Mouse (Mus musculus): Measurements from ENCODE around the gene Ascl4. TPM values are rescaled to one million over a fixed set of nuclear protein-coding genes. Genes with fewer than 3 reads are reported as not detected.

Ascl4 gene
- polyA plus RNA-seq, 1 experiment from 2014 or later = 1.3 TPM

DNA sequence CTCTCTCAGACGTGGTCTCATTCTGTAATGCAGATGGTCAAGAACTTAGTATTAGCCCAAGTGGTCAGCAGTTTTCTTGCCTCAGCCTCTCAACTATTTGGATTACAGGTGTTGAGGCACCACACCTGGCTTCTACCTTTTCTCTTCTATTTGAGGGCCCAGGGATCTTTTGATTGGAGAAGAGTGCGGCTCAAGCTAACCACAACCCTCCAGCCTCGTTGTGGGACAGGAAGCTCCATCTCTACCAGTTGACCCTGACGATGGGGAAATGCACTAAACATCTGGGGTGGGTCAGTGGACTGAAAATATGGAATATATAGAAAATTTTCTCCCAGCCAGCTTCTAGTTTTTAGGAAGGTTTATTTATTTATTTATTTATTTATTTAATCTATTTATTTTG is 64.9 kb downstream of the Ascl4 start:
- Histone ChIP-seq H3K27me3 (ENCODE audit: control insufficient read depth, insufficient read depth, low read length) (no peaks in the 10 kb centered on the region), H3K27ac (ENCODE audit: low read depth, low read length) (no peak overlapping the region), H3K9me3 (ENCODE audit: control insufficient read depth, low read length) (no peaks in the 10 kb centered on the region), H3K4me3 (ENCODE audit: low read length) (no peak overlapping the region), H3K4me1 (ENCODE audit: control insufficient read depth, insufficient read depth, low read length) (no peaks in the 10 kb centered on the region), H3K4me2 (replicated peaks; ENCODE audit: low read depth, low read length) (no peak overlapping the region), H3K9ac (ENCODE audit: low read depth, low read length) (no peak overlapping the region), H3K36me3 (ENCODE audit: control insufficient read depth, insufficient read depth, low read length) (no peaks in the 10 kb centered on the region)
- ATAC-seq (ENCODE audit: low FRiP score, low TSS enrichment) = no peak
- WGBS = 84% methylated on average over 4 of the region's 4 CpGs

DNA sequence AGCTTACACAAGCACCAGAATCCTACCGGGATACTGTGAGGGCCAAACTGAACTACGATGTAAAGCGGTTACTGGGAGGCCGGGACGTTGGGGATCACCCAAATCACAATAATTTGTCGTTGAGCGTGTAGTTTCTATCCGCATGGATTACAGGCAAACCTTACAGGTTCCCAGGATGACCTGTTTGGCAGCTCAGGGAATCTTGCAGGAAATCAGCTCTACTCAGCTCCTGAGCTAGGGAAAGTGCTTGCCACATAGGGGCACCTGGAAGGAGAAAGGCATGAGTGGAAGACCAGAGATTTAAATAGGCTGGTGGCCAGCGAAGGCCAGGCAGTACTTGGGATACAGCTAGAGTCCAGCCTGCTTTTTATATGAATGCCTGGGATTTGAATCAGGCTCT is 66.4 kb downstream of the Ascl4 start:
- H3K9me3 ChIP-seq (ENCODE audit: control insufficient read depth, low read length) = no peaks in the 10 kb centered on the region
- 91% methylated on average over 9 of the region's 9 CpGs for WGBS
- no peaks in the 10 kb centered on the region for H3K36me3 ChIP-seq (ENCODE audit: control insufficient read depth, insufficient read depth, low read length)

DNA sequence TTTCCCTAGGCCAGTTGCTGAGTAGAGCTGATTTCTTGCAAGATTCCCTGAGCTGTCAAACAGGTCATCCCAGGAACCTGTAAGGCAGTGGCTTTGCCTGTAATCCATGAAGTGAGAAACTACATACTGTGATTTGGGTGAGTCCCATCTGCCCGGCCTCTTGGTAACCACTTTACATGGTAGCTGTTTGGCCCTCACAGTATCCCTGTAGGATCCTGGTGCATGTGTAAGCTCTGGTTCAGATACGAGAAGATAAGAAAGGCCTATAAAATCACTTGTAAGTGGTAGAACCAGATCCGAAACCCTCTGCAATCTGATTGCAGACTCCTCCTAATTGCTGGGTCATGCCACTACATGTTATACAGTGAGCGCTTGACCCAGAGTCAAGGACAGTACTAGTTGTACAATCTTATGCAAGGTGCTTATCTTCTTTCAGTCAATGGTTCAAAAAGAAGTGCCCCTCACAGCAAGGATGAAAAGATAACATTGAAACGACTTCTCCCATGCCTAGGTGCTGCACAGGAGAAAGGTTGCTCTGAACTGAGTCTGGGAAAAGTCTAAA is 67.1 kb downstream of the Ascl4 start:
- no peaks in the 10 kb centered on the region for H3K27me3 ChIP-seq (ENCODE audit: control insufficient read depth, insufficient read depth, low read length)
- ATAC-seq (ENCODE audit: low FRiP score, low TSS enrichment) = no peak
- no peak overlapping the region for H3K4me3 ChIP-seq (ENCODE audit: low read length)
- H3K9ac ChIP-seq (ENCODE audit: low read depth, low read length) = no peak overlapping the region
- no peaks in the 10 kb centered on the region for H3K4me1 ChIP-seq (ENCODE audit: control insufficient read depth, insufficient read depth, low read length)
- H3K36me3 ChIP-seq (ENCODE audit: control insufficient read depth, insufficient read depth, low read length) = no peaks in the 10 kb centered on the region
- no peak overlapping the region for H3K4me2 ChIP-seq (replicated peaks; ENCODE audit: low read depth, low read length)
- no peak overlapping the region for H3K27ac ChIP-seq (ENCODE audit: low read depth, low read length)
- 76% methylated on average over 5 of the region's 5 CpGs for WGBS
- no peaks in the 10 kb centered on the region for H3K9me3 ChIP-seq (ENCODE audit: control insufficient read depth, low read length)

More for the DNA sequence above, 66.4 kb downstream of the Ascl4 start:
- H3K4me1 ChIP-seq (ENCODE audit: control insufficient read depth, insufficient read depth, low read length) = no peaks in the 10 kb centered on the region
- no peak overlapping the region for H3K27ac ChIP-seq (ENCODE audit: low read depth, low read length)
- H3K4me2 ChIP-seq (replicated peaks; ENCODE audit: low read depth, low read length) = no peak overlapping the region
- H3K4me3 ChIP-seq (ENCODE audit: low read length) = no peak overlapping the region
- ATAC-seq (ENCODE audit: low FRiP score, low TSS enrichment) = no peak
- no peaks in the 10 kb centered on the region for H3K27me3 ChIP-seq (ENCODE audit: control insufficient read depth, insufficient read depth, low read length)
- H3K9ac ChIP-seq (ENCODE audit: low read depth, low read length) = no peak overlapping the region

Other genes with a start within 250 kb of the Ascl4 start
- gene Pwp1, start 98.2 kb upstream of the Ascl4 start, polyA plus RNA-seq (2014; fragmentation: Nextera tagmentation; extraction: Ambion mirVana) = 76.1 and 90.5 TPM in 2 replicates
- gene Prdm4, start 10.5 kb upstream of the Ascl4 start, polyA plus RNA-seq (2014; fragmentation: Nextera tagmentation; extraction: Ambion mirVana) = 15.7 and 29.0 TPM in 2 replicates
- 167 and 171 TPM in 2 replicates for gene Rtcb, start 30.1 kb downstream of the Ascl4 start, polyA plus RNA-seq (2014; fragmentation: Nextera tagmentation; extraction: Ambion mirVana)
- 0.14 and 0.30 TPM in 2 replicates for gene Bpifc, start 84.2 kb downstream of the Ascl4 start, polyA plus RNA-seq (2014; fragmentation: Nextera tagmentation; extraction: Ambion mirVana)
- 25.9 and 33.3 TPM in 2 replicates for gene Fbxo7, start 94.3 kb downstream of the Ascl4 start, polyA plus RNA-seq (2014; fragmentation: Nextera tagmentation; extraction: Ambion mirVana)